Mouse (Mus musculus) cerebral cortex, adult 2 months (tissue): ENCODE measurements around the gene Msh4.

ENCODE experiments used
- WGBS: fragments of 180-500 bp; shearing (Covaris S2); methylation state at CpG from one replicate; pipeline ENCODE4 v1.1.7; 2018; 5-methylcytosine and 5-hydroxymethylcytosine counted together

Msh4 gene

GRCm38 (mm10) chr3:153807444-153808149, 98.3 kb downstream of the Msh4 start:
- WGBS: 86% methylated on average over 9 of the region's 9 CpGs
